Mouse (Mus musculus) E14TG2a.4 (cell line): ENCODE measurements around the gene Tbp.

Source experiments
- CTCF ChIP-seq: conservative IDR thresholded peaks from 2 replicates; pipeline ENCODE4 v1.5.1; 2014; ENCODE audit warnings: low read length
- NANOG ChIP-seq: IDR thresholded peaks from 2 replicates; pipeline ENCODE4 v1.6.1; 2014; ENCODE audit warnings: borderline replicate concordance, low read length, mixed read lengths
- POU5F1 ChIP-seq: IDR thresholded peaks from 2 replicates; pipeline ENCODE4 v1.6.1; 2014; ENCODE audit warnings: low read length, borderline replicate concordance

DNA sequence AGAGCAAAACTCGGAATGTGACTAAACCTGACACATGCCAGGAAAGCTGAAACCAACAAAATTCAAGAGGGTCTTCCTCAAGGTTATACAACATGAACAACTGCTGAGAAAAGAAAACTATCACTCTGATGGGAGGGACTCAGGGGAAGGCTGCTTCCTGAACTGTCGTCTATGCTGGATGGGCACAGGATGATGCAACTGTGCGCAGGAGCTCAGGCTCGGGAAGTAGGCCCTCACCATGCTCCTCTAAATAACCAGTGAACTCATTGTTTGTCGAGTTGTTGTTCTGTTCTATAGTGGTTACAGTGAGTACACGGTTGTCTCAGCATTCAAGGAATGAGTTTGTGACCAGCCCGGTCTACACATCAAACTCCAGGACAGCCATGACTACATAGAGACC is 9.1 kb upstream of the Tbp start:
- TF ChIP-seq CTCF, result no peak
- no peak for TF ChIP-seq POU5F1
- no peak for TF ChIP-seq NANOG
